Mouse (Mus musculus) myocyte (in vitro differentiated cells): ENCODE results near the gene Vkorc1. TPM values are rescaled to one million over a fixed set of nuclear protein-coding genes. Genes with fewer than 3 reads are reported as not detected.
A peak's percentile ranks its signal among the peaks of the same experiment; 100 is the strongest.

ENCODE experiments used
- H3K27me3 ChIP-seq: one replicate; pipeline ENCODE4 v1.6.1; 2011; ENCODE audit not compliant: control insufficient read depth, insufficient read depth, insufficient read length
- H3K36me3 ChIP-seq: one replicate; pipeline ENCODE4 v1.6.1; 2011; ENCODE audit not compliant: control insufficient read depth, insufficient read depth
- H3K4me2 ChIP-seq: one replicate; pipeline ENCODE4 v1.6.1; 2011; ENCODE audit warnings: low read depth, control low read depth
- H3K4me3 ChIP-seq: one replicate; pipeline ENCODE4 v1.5.1; 2011; ENCODE audit warnings: mild to moderate bottlenecking, control low read depth, moderate library complexity
- H3K79me2 ChIP-seq: one replicate; pipeline ENCODE4 v1.6.1; 2011; ENCODE audit not compliant: control insufficient read depth, insufficient read depth
- H3ac ChIP-seq: one replicate; pipeline ENCODE4 v1.6.1; 2011; ENCODE audit not compliant: control insufficient read depth, insufficient read length
- CEBPB ChIP-seq: IDR thresholded peaks from 2 replicates; pipeline ENCODE4 v1.6.1; 2011; ENCODE audit warnings: mild to moderate bottlenecking, moderate library complexity; ENCODE audit not compliant: poor library complexity, insufficient read depth, severe bottlenecking
- E2F4 ChIP-seq: IDR thresholded peaks from one replicate; pipeline ENCODE4 v1.6.1; 2011; ENCODE audit warnings: mild to moderate bottlenecking, control low read depth, moderate library complexity; ENCODE audit not compliant: insufficient read depth
- MAX ChIP-seq: IDR thresholded peaks from one replicate; pipeline ENCODE4 v1.6.1; 2011; ENCODE audit warnings: low read depth, mild to moderate bottlenecking, control low read depth
- MYOD1 ChIP-seq, 3 experiments: IDR thresholded peaks; one replicate each; pipeline ENCODE4 v1.6.1; 2011; ENCODE audit warnings: control low read depth in 2 of 3, low read depth in 2 of 3, mild to moderate bottlenecking in 2 of 3, moderate library complexity in 1 of 3; ENCODE audit not compliant: insufficient read length in 2 of 3, control insufficient read depth in 1 of 3
- MYOG ChIP-seq, 3 experiments: IDR thresholded peaks; one replicate each; pipeline ENCODE4 v1.6.1; 2011; ENCODE audit warnings: control low read depth in 2 of 3, low read depth in 2 of 3, mild to moderate bottlenecking in 2 of 3; ENCODE audit not compliant: insufficient read length in 2 of 3, control insufficient read depth in 1 of 3, insufficient read depth in 1 of 3
- POLR2A ChIP-seq: IDR thresholded peaks from one replicate; pipeline ENCODE4 v1.6.1; 2011; ENCODE audit warnings: low read depth, mild to moderate bottlenecking, control low read depth, moderate library complexity; ENCODE audit not compliant: insufficient read length
- POLR2AphosphoS2 ChIP-seq: IDR thresholded peaks from one replicate; pipeline ENCODE4 v1.6.1; 2011; ENCODE audit warnings: low read depth, control low read depth; ENCODE audit not compliant: insufficient read length
- REST ChIP-seq: IDR thresholded peaks from one replicate; pipeline ENCODE4 v1.6.1; 2011; ENCODE audit warnings: mild to moderate bottlenecking, control low read depth, moderate library complexity; ENCODE audit not compliant: insufficient read depth, insufficient read length
- SRF ChIP-seq: IDR thresholded peaks from one replicate; pipeline ENCODE4 v1.6.1; 2011; ENCODE audit warnings: low read depth; ENCODE audit not compliant: control insufficient read depth, insufficient read length
- TCF12 ChIP-seq: IDR thresholded peaks from one replicate; pipeline ENCODE4 v1.6.1; 2011; ENCODE audit warnings: mild to moderate bottlenecking, control low read depth; ENCODE audit not compliant: poor library complexity, insufficient read depth, severe bottlenecking
- TCF3 ChIP-seq: IDR thresholded peaks from one replicate; pipeline ENCODE4 v1.6.1; 2011; ENCODE audit warnings: low read depth, control low read depth; ENCODE audit not compliant: insufficient read length
- USF1 ChIP-seq: IDR thresholded peaks from one replicate; pipeline ENCODE4 v1.6.1; 2011; ENCODE audit warnings: low read depth, mild to moderate bottlenecking, control low read depth, moderate library complexity
- polyA plus RNA-seq: library from polyadenylated mRNA; unstranded; fragments of >200 nt; fragmentation: generic; extraction: Trizol; gene quantifications from one replicate; pipeline ENCODE4 v1.2.1, GENCODE M21; 2012; ENCODE audit warnings: missing spikeins

Vkorc1 gene
- polyA plus RNA-seq, 1 experiment: 65.9 TPM

GRCm38 (mm10) chr7:127874812-127875626, 20.4 kb downstream of the Vkorc1 start:
- peak overlapping the region; percentile 98 for H3K4me3 ChIP-seq
- H3K36me3 ChIP-seq: peaks cover 7% of the 10 kb centered on the region
- no peaks in the 10 kb centered on the region for H3K27me3 ChIP-seq
- peaks cover 77% of the 10 kb centered on the region for H3K79me2 ChIP-seq
- peak overlapping the region; percentile 84 for H3K4me2 ChIP-seq
- TF ChIP-seq USF1: no peak
- TF ChIP-seq REST: no peak
- TF ChIP-seq E2F4: no peak
- TF ChIP-seq CEBPB: no peak
- no peak for TF ChIP-seq TCF12
- TF ChIP-seq MYOG (IDR thresholded peaks at IDR 0.05; ENCODE audit: control insufficient read depth in 1 of 3, insufficient read depth in 1 of 3, insufficient read length in 2 of 3, low read depth in 2 of 3): no peak
- no peak for TF ChIP-seq MYOD1 (IDR thresholded peaks at IDR 0.05; ENCODE audit: control insufficient read depth in 1 of 3, insufficient read length in 2 of 3, low read depth in 2 of 3)
- TF ChIP-seq MAX: no peak
- TF ChIP-seq TCF3: no peak
- no peak for TF ChIP-seq POLR2A
- TF ChIP-seq SRF: no peak
- TF ChIP-seq POLR2AphosphoS2: no peak
- peak overlapping the region; percentile 83 for H3ac ChIP-seq

GRCm38 (mm10) chr7:127870136-127870821, 25.1 kb downstream of the Vkorc1 start:
- H3ac ChIP-seq: no peak overlapping the region
- no peak for TF ChIP-seq MYOG (IDR thresholded peaks at IDR 0.05; ENCODE audit: control insufficient read depth in 1 of 3, insufficient read depth in 1 of 3, insufficient read length in 2 of 3, low read depth in 2 of 3)
- TF ChIP-seq TCF3: no peak
- TF ChIP-seq CEBPB: no peak
- TF ChIP-seq USF1: no peak
- TF ChIP-seq POLR2AphosphoS2: no peak
- no peak for TF ChIP-seq E2F4
- no peak for TF ChIP-seq MAX
- TF ChIP-seq SRF: no peak
- no peak for TF ChIP-seq TCF12
- no peaks in the 10 kb centered on the region for H3K27me3 ChIP-seq
- peak overlapping the region; percentile 27 for H3K4me2 ChIP-seq
- peaks cover 51% of the 10 kb centered on the region for H3K79me2 ChIP-seq
- no peak overlapping the region for H3K4me3 ChIP-seq
- H3K36me3 ChIP-seq: peaks cover 15% of the 10 kb centered on the region

DNA sequence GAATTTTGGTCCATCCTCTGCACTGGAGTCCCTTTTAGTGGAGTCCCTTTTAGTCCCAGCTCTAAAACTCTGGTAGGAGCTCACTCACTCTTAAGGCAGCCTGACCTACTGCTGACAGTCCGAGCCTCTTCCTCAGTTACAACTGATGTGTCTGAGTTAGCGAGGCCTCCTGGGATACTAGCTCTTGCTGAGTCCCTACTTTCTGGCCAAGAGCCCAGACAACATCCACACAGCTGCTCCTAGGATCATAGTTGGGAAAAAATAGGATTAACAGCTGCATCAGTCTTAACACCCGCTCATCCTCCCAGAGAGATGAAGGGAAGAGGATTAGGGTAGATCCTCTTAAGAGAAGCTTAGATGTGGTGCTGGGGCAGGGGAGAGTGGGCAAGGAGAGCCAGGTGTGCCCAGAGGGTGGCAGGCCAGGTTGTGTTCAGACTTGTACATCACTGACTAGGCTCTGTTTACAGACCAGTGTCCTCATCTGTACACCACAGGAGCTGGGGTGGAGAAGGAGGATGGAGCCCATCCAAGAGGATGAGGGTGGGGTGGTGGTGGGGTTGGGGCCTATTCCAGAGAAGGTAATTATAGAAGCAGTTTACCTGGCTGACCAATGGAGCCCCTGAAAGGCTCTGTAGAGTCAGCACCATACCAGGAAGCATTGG, 26.1 kb downstream of the Vkorc1 start:
- H3K27me3 ChIP-seq: no peaks in the 10 kb centered on the region
- no peak overlapping the region for H3K4me3 ChIP-seq
- peak in 2 of 3 experiments; percentile 52 to 96 for TF ChIP-seq MYOG (IDR thresholded peaks at IDR 0.05; ENCODE audit: control insufficient read depth in 1 of 3, insufficient read depth in 1 of 3, insufficient read length in 2 of 3, low read depth in 2 of 3)
- TF ChIP-seq REST: no peak
- peak; percentile 74 for TF ChIP-seq TCF12
- TF ChIP-seq E2F4: no peak
- TF ChIP-seq MYOD1 (IDR thresholded peaks at IDR 0.05; ENCODE audit: control insufficient read depth in 1 of 3, insufficient read length in 2 of 3, low read depth in 2 of 3): peak; percentile 66 to 84 (median 80)
- H3K79me2 ChIP-seq: peaks cover 41% of the 10 kb centered on the region
- H3K4me2 ChIP-seq: peak overlapping the region; percentile 35
- no peak overlapping the region for H3ac ChIP-seq
- peaks cover 18% of the 10 kb centered on the region for H3K36me3 ChIP-seq

- TF ChIP-seq E2F4 (no peak), POLR2A (no peak), MYOG (IDR thresholded peaks at IDR 0.05; ENCODE audit: control insufficient read depth in 1 of 3, insufficient read depth in 1 of 3, insufficient read length in 2 of 3, low read depth in 2 of 3) (no peak), USF1 (no peak), TCF12 (no peak), MAX (no peak), TCF3 (no peak), POLR2AphosphoS2 (no peak), CEBPB (no peak), MYOD1 (IDR thresholded peaks at IDR 0.05; ENCODE audit: control insufficient read depth in 1 of 3, insufficient read length in 2 of 3, low read depth in 2 of 3) (no peak), REST (no peak), SRF (no peak)
- peaks cover 18% of the 10 kb centered on the region for H3K36me3 ChIP-seq
- no peaks in the 10 kb centered on the region for H3K27me3 ChIP-seq
- no peak overlapping the region for H3K4me3 ChIP-seq
- H3ac ChIP-seq: no peak overlapping the region
- no peak overlapping the region for H3K4me2 ChIP-seq
- H3K79me2 ChIP-seq: peaks cover 24% of the 10 kb centered on the region
Measured at GRCm38 (mm10) chr7:127867641-127868040, 27.8 kb downstream of the Vkorc1 start.
